Mouse (Mus musculus) bone marrow, adult 2 months (tissue): ENCODE data around the gene Dpp4.

Source experiments
- CTCF ChIP-seq: fragments of 200-500 bp; IDR thresholded peaks from 2 replicates; pipeline ENCODE4 v1.5.1; 2011; ENCODE audit warnings: low read length, control low read depth; ENCODE audit not compliant: control insufficient read depth, insufficient read depth
- POLR2A ChIP-seq: fragments of 200-500 bp; IDR thresholded peaks from 2 replicates; pipeline ENCODE4 v1.6.1; 2011; ENCODE audit warnings: low read depth, mild to moderate bottlenecking, control low read depth, low read length, borderline replicate concordance; ENCODE audit not compliant: control insufficient read depth

- TF ChIP-seq CTCF, result no peak
- no peak for TF ChIP-seq POLR2A
Observed at GRCm38 (mm10) chr2:62382440-62382839, 29.6 kb downstream of the Dpp4 start.
